Comparison of ENCODE assay signal across 8 mouse cellular contexts in genomic region chr1:21272056-21272431, GRCm38 (mm10). TPM values are rescaled to one million over a fixed set of nuclear protein-coding genes. Genes with fewer than 3 reads are reported as not detected.
DNase-seq lines count a peak whose midpoint lies in the region; ATAC-seq lines count a peak whose summit lies in the region.
"Had no signal": no experiment of that assay in that cellular context is flagged by ENCODE, and none has a peak within 500 bp of the region (broad histone marks: within the 10 kb centered on the region; RNA-seq: fewer than 3 reads in every experiment).

No protein-coding gene starts in this region.

- no peaks in the 10 kb centered on the region for H3K4me1 ChIP-seq in embryonic facial prominence, embryonic 13.5 days
- H3K4me1 ChIP-seq in heart, embryonic 15.5 days (replicated peaks) = peaks cover 5% of the 10 kb centered on the region
- H3K4me1 ChIP-seq in midbrain, embryonic 12.5 days = no peaks in the 10 kb centered on the region

- H3K9ac ChIP-seq in embryonic facial prominence, embryonic 13.5 days = peak overlapping the region; percentile 51
- H3K9ac ChIP-seq in heart, embryonic 15.5 days = 0 out of 2 replicates have a peak overlapping the region, but pooled peaks have one; percentile 18
- H3K9ac ChIP-seq in midbrain, embryonic 12.5 days (replicated peaks) = 0 out of 2 replicates have a peak overlapping the region, but pooled peaks have one; percentile 0

- H3K36me3 ChIP-seq in embryonic facial prominence, embryonic 13.5 days = no peaks in the 10 kb centered on the region
- no peaks in the 10 kb centered on the region for H3K36me3 ChIP-seq in heart, embryonic 15.5 days
- H3K36me3 ChIP-seq in midbrain, embryonic 12.5 days = no peaks in the 10 kb centered on the region

- H3K27ac ChIP-seq in embryonic facial prominence, embryonic 13.5 days = no peak overlapping the region
- no peak overlapping the region for H3K27ac ChIP-seq in heart, embryonic 15.5 days
- H3K27ac ChIP-seq in midbrain, embryonic 12.5 days (replicated peaks) = no peak overlapping the region

- 9% methylated on average over 14 of the region's 14 CpGs for WGBS in embryonic facial prominence, embryonic 13.5 days
- WGBS in heart, embryonic 15.5 days = 24% methylated on average over 14 of the region's 14 CpGs
- WGBS in midbrain, embryonic 12.5 days = 16% methylated on average over 14 of the region's 14 CpGs

- peak overlapping the region; percentile 36 for H3K4me3 ChIP-seq in embryonic facial prominence, embryonic 13.5 days
- H3K4me3 ChIP-seq in heart, embryonic 15.5 days = peak overlapping the region; percentile 49
- 0 out of 2 replicates have a peak overlapping the region, but pooled peaks have one; percentile 2 for H3K4me3 ChIP-seq in midbrain, embryonic 12.5 days
- H3K4me3 ChIP-seq: erythroblast, embryonic 14.5 days had no signal

- no peaks in the 10 kb centered on the region for H3K27me3 ChIP-seq in embryonic facial prominence, embryonic 13.5 days
- no peaks in the 10 kb centered on the region for H3K27me3 ChIP-seq in heart, embryonic 15.5 days
- no peaks in the 10 kb centered on the region for H3K27me3 ChIP-seq in midbrain, embryonic 12.5 days

- no peaks in the 10 kb centered on the region for H3K9me3 ChIP-seq in embryonic facial prominence, embryonic 13.5 days
- no peaks in the 10 kb centered on the region for H3K9me3 ChIP-seq in heart, embryonic 15.5 days (replicated peaks)
- no peaks in the 10 kb centered on the region for H3K9me3 ChIP-seq in midbrain, embryonic 12.5 days

- peak; percentile 22 for DNase-seq in ovary, postnatal 14 days (ENCODE audit: low spot score)
- DNase-seq in ovary, adult 18-20 months (ENCODE audit: low spot score) = no peak
- peak; percentile 13 for DNase-seq in layer of hippocampus, adult 9-11 months
- DNase-seq in urinary bladder, postnatal 4 days (ENCODE audit: low spot score in 2 of 2) = no peak

- ATAC-seq in embryonic facial prominence, embryonic 13.5 days (ENCODE audit: insufficient number of reproducible peaks, insufficient read depth, low FRiP score, low TSS enrichment, low read depth) = no peak
- no peak for ATAC-seq in heart, embryonic 15.5 days (replicated peaks; ENCODE audit: insufficient number of reproducible peaks, insufficient read depth, low FRiP score, low read depth)
- ATAC-seq in midbrain, embryonic 12.5 days (ENCODE audit: low FRiP score, low read depth) = no peak

- peak overlapping the region; percentile 63 for H3K4me2 ChIP-seq in embryonic facial prominence, embryonic 13.5 days
- H3K4me2 ChIP-seq in heart, embryonic 15.5 days = peak overlapping the region; percentile 81
- H3K4me2 ChIP-seq in midbrain, embryonic 12.5 days (replicated peaks) = peak overlapping the region; percentile 43

RNA-seq across cellular contexts. Expression of gene Gsta3, which starts 31.7 kb away (rescaled TPM):
- 3.0 and 3.5 TPM in 2 replicates for polyA plus RNA-seq in embryonic facial prominence, embryonic 13.5 days (2015; fragmentation: Nextera tagmentation; extraction: Ambion mirVana)
- 0.68 and 2.1 TPM in 2 replicates for polyA plus RNA-seq in heart, embryonic 15.5 days (2015; fragmentation: Nextera tagmentation; extraction: Ambion mirVana)
- 0.24 and 0.47 TPM in 2 replicates for polyA plus RNA-seq in midbrain, embryonic 12.5 days (2016; fragmentation: Nextera tagmentation; extraction: Ambion mirVana)

RNA-seq across cellular contexts. Expression of gene Tmem14a, which starts 53.7 kb away (rescaled TPM):
- 11.1 and 11.7 TPM in 2 replicates for polyA plus RNA-seq in embryonic facial prominence, embryonic 13.5 days (2015; fragmentation: Nextera tagmentation; extraction: Ambion mirVana)
- polyA plus RNA-seq in heart, embryonic 15.5 days (2015; fragmentation: Nextera tagmentation; extraction: Ambion mirVana) = 9.0 and 9.6 TPM in 2 replicates
- polyA plus RNA-seq in midbrain, embryonic 12.5 days (2016; fragmentation: Nextera tagmentation; extraction: Ambion mirVana) = 12.6 and 12.7 TPM in 2 replicates
- polyA plus RNA-seq: erythroblast, embryonic 14.5 days had no signal

Comparison
In these comparisons a context has a peak if more than half of its experiments do, and no peak if none do; other contexts are left out.
1. DNase-seq: peak in ovary, postnatal 14 days (single experiment) and layer of hippocampus, adult 9-11 months (single experiment); none in ovary, adult 18-20 months (single experiment) and urinary bladder, postnatal 4 days (0 of 2).
2. H3K9ac ChIP-seq: peak in every context shown above with its lines; median percentile 51 in embryonic facial prominence, embryonic 13.5 days; 18 in heart, embryonic 15.5 days; 0 in midbrain, embryonic 12.5 days.
3. Peak in every context shown above with its lines, with median percentiles within 50 percentile points of each other: H3K4me2 ChIP-seq and H3K4me3 ChIP-seq.